Mouse (Mus musculus) liver, embryonic 13.5 days (tissue): ENCODE measurements around the gene Nlrp3. TPM values are rescaled to one million over a fixed set of nuclear protein-coding genes. Genes with fewer than 3 reads are reported as not detected.
A peak's percentile ranks its signal among the peaks of the same experiment; 100 is the strongest.

Experiments
- ATAC-seq: fragments of 200-750 bp; cut with Nextera tagmentation; 2 replicates; pipeline ENCODE4 v1.8.0; 2017; ENCODE audit warnings: low read depth, mild to moderate bottlenecking, moderate number of reproducible peaks, moderate library complexity
- DNase-seq: peaks from one replicate; pipeline ENCODE4 v3.0.0; 2022
- H3K27ac ChIP-seq: fragments of 300-500 bp; sonication (generic); 2 replicates; pipeline ENCODE4 v1.5.1; 2015; ENCODE audit warnings: moderate library complexity, mild to moderate bottlenecking, inconsistent platforms
- H3K27me3 ChIP-seq: fragments of 300-500 bp; sonication (generic); 2 replicates; pipeline ENCODE4 v1.6.1; 2015; ENCODE audit warnings: mild to moderate bottlenecking, inconsistent platforms
- H3K36me3 ChIP-seq: fragments of 300-500 bp; sonication (generic); 2 replicates; pipeline ENCODE4 v1.6.1; 2015; ENCODE audit warnings: mild to moderate bottlenecking, inconsistent platforms
- H3K4me1 ChIP-seq: fragments of 300-500 bp; sonication (generic); replicated peaks from 2 replicates; pipeline ENCODE4 v1.6.1; 2015; ENCODE audit warnings: inconsistent platforms
- H3K4me2 ChIP-seq: fragments of 300-500 bp; sonication (generic); 2 replicates; pipeline ENCODE4 v1.6.1; 2015; ENCODE audit warnings: inconsistent platforms, mild to moderate bottlenecking, moderate library complexity
- H3K4me3 ChIP-seq: fragments of 300-500 bp; sonication (generic); replicated peaks from 2 replicates; pipeline ENCODE4 v1.5.1; 2015; ENCODE audit warnings: mild to moderate bottlenecking, inconsistent platforms
- H3K9ac ChIP-seq: fragments of 300-500 bp; sonication (generic); 2 replicates; pipeline ENCODE4 v1.6.1; 2015; ENCODE audit warnings: mild to moderate bottlenecking, inconsistent platforms
- H3K9me3 ChIP-seq: fragments of 300-500 bp; sonication (generic); replicated peaks from 2 replicates; pipeline ENCODE4 v1.6.1; 2016; ENCODE audit warnings: inconsistent platforms
- WGBS: fragments of 180-500 bp; shearing (Covaris S2); methylation state at CpG from one replicate; pipeline ENCODE4 v1.1.7; 2015; ENCODE audit not compliant: insufficient replicate concordance; 5-methylcytosine and 5-hydroxymethylcytosine counted together
- polyA plus RNA-seq: library from polyadenylated mRNA; unstranded; fragments of >200 nt; fragmentation: Nextera tagmentation; extraction: Ambion mirVana; gene quantifications from 2 replicates; pipeline ENCODE4 v1.2.1, GENCODE M21; 2015

The Nlrp3 gene
- polyA plus RNA-seq, 1 experiment from 2014 or later: 0.27 TPM

GRCm38 (mm10) chr11:59514789-59515188 is 26.6 kb upstream of the Nlrp3 start:
- H3K27me3 ChIP-seq: no peaks in the 10 kb centered on the region
- H3K9me3 ChIP-seq: no peaks in the 10 kb centered on the region
- H3K9ac ChIP-seq: no peak overlapping the region
- H3K4me1 ChIP-seq: no peaks in the 10 kb centered on the region
- H3K4me2 ChIP-seq: no peak overlapping the region
- H3K4me3 ChIP-seq: no peak overlapping the region
- H3K27ac ChIP-seq: no peak overlapping the region
- DNase-seq: no peak
- no peaks in the 10 kb centered on the region for H3K36me3 ChIP-seq
- WGBS: 40% methylated on average over 3 of the region's 3 CpGs
- no peak for ATAC-seq

- 65% methylated on average over 1 of the region's 1 CpGs for WGBS
- ATAC-seq: no peak
- no peak for DNase-seq
Observed at GRCm38 (mm10) chr11:59517441-59517840, 23.9 kb upstream of the Nlrp3 start.

GRCm38 (mm10) chr11:59518226-59518625 is 23.1 kb upstream of the Nlrp3 start:
- DNase-seq: no peak
- Histone ChIP-seq H3K9ac (no peak overlapping the region), H3K9me3 (no peaks in the 10 kb centered on the region), H3K36me3 (no peaks in the 10 kb centered on the region), H3K4me2 (no peak overlapping the region), H3K4me3 (no peak overlapping the region), H3K27ac (no peak overlapping the region), H3K27me3 (no peaks in the 10 kb centered on the region), H3K4me1 (no peaks in the 10 kb centered on the region; the same call in 1 of the 2 replicates)
- WGBS: 30% methylated on average over 10 of the region's 10 CpGs
- peak; percentile 45; the same call in 1 of the 2 replicates for ATAC-seq

More at GRCm38 (mm10) chr11:59517441-59517840, 23.9 kb upstream of the Nlrp3 start:
- Histone ChIP-seq H3K27ac (no peak overlapping the region), H3K27me3 (no peaks in the 10 kb centered on the region), H3K4me1 (no peaks in the 10 kb centered on the region; the same call in 1 of the 2 replicates), H3K4me2 (no peak overlapping the region), H3K4me3 (no peak overlapping the region), H3K36me3 (no peaks in the 10 kb centered on the region), H3K9ac (no peak overlapping the region), H3K9me3 (no peaks in the 10 kb centered on the region)

- peaks cover 6% of the 10 kb centered on the region; the same call in 1 of the 2 replicates for H3K9me3 ChIP-seq
- no peak overlapping the region for H3K9ac ChIP-seq
- H3K36me3 ChIP-seq: no peaks in the 10 kb centered on the region
- H3K4me3 ChIP-seq: no peak overlapping the region
- no peak overlapping the region for H3K4me2 ChIP-seq
- no peak overlapping the region for H3K27ac ChIP-seq
- WGBS: 55% methylated on average over 6 of the region's 6 CpGs
- no peak for ATAC-seq
- no peaks in the 10 kb centered on the region for H3K27me3 ChIP-seq
- H3K4me1 ChIP-seq: no peaks in the 10 kb centered on the region; the same call in 1 of the 2 replicates
- DNase-seq: no peak
Observed at GRCm38 (mm10) chr11:59519741-59520495, 21.4 kb upstream of the Nlrp3 start.

- Histone ChIP-seq H3K4me1 (no peaks in the 10 kb centered on the region; the same call in 1 of the 2 replicates), H3K27me3 (0 out of 2 replicates have a peak, but pooled peaks cover 5% of the 10 kb centered on the region), H3K4me3 (no peak overlapping the region), H3K9me3 (peaks cover 6% of the 10 kb centered on the region; the same call in 1 of the 2 replicates), H3K4me2 (no peak overlapping the region), H3K27ac (no peak overlapping the region), H3K9ac (no peak overlapping the region), H3K36me3 (no peaks in the 10 kb centered on the region)
- ATAC-seq (no peak), DNase-seq (no peak)
- 78% methylated on average over 2 of the region's 2 CpGs for WGBS
Observed at GRCm38 (mm10) chr11:59524150-59524549, 17.2 kb upstream of the Nlrp3 start.

GRCm38 (mm10) chr11:59525237-59525636 is 16.1 kb upstream of the Nlrp3 start:
- Histone ChIP-seq H3K9me3 (peaks cover 6% of the 10 kb centered on the region; the same call in 1 of the 2 replicates), H3K27ac (no peak overlapping the region), H3K4me3 (no peak overlapping the region), H3K36me3 (no peaks in the 10 kb centered on the region), H3K9ac (no peak overlapping the region), H3K4me1 (no peaks in the 10 kb centered on the region; the same call in 1 of the 2 replicates), H3K4me2 (no peak overlapping the region), H3K27me3 (0 out of 2 replicates have a peak, but pooled peaks cover 5% of the 10 kb centered on the region)
- WGBS: 8% methylated on average over 10 of the region's 10 CpGs
- ATAC-seq: no peak
- peak; percentile 49 for DNase-seq

- no peak within 1 kb of the TSS for H3K9ac ChIP-seq
- H3K9me3 ChIP-seq: peaks cover 6% of the 10 kb centered on the region; the same call in 1 of the 2 replicates
- DNase-seq (no peak), ATAC-seq (no peak)
- no peaks in the 10 kb centered on the region for H3K4me1 ChIP-seq
- no peaks in the 10 kb centered on the region for H3K36me3 ChIP-seq
- H3K27me3 ChIP-seq: 0 out of 2 replicates have a peak, but pooled peaks cover 5% of the 10 kb centered on the region
- H3K4me2 ChIP-seq: no peak within 1 kb of the TSS
- 40% methylated on average over 8 of the region's 8 CpGs for WGBS
- no peak within 1 kb of the TSS for H3K27ac ChIP-seq
- no peak within 1 kb of the TSS for H3K4me3 ChIP-seq
Observed at GRCm38 (mm10) chr11:59526472-59527080, 14.8 kb upstream of the Nlrp3 start, which contains the start of gene Zkscan17. Gene Zkscan17 (minus strand): TSS chr11:59526751.

GRCm38 (mm10) chr11:59530221-59530620 is 11.1 kb upstream of the Nlrp3 start:
- H3K4me2 ChIP-seq: no peak overlapping the region
- 69% methylated on average over 5 of the region's 5 CpGs for WGBS
- H3K27ac ChIP-seq: no peak overlapping the region
- H3K4me1 ChIP-seq: no peaks in the 10 kb centered on the region
- DNase-seq (no peak), ATAC-seq (no peak)
- H3K4me3 ChIP-seq: no peak overlapping the region
- H3K27me3 ChIP-seq: 0 out of 2 replicates have a peak, but pooled peaks cover 5% of the 10 kb centered on the region
- H3K36me3 ChIP-seq: no peaks in the 10 kb centered on the region
- H3K9ac ChIP-seq: no peak overlapping the region
- no peaks in the 10 kb centered on the region for H3K9me3 ChIP-seq

GRCm38 (mm10) chr11:59530870-59531535 is 10.4 kb upstream of the Nlrp3 start:
- 61% methylated on average over 6 of the region's 6 CpGs for WGBS

GRCm38 (mm10) chr11:59531562-59531961 is 9.8 kb upstream of the Nlrp3 start:
- Histone ChIP-seq H3K27ac (no peak overlapping the region), H3K4me2 (no peak overlapping the region), H3K4me3 (no peak overlapping the region), H3K9ac (no peak overlapping the region), H3K27me3 (no peaks in the 10 kb centered on the region), H3K4me1 (no peaks in the 10 kb centered on the region), H3K9me3 (no peaks in the 10 kb centered on the region), H3K36me3 (no peaks in the 10 kb centered on the region)
- no peak for ATAC-seq
- DNase-seq: no peak
- WGBS: 66% methylated on average over 5 of the region's 5 CpGs

More at GRCm38 (mm10) chr11:59530870-59531535, 10.4 kb upstream of the Nlrp3 start:
- no peak for ATAC-seq
- no peak overlapping the region for H3K27ac ChIP-seq
- H3K4me1 ChIP-seq: no peaks in the 10 kb centered on the region
- no peak overlapping the region for H3K4me2 ChIP-seq
- no peaks in the 10 kb centered on the region for H3K27me3 ChIP-seq
- H3K9ac ChIP-seq: no peak overlapping the region
- H3K4me3 ChIP-seq: no peak overlapping the region
- no peak for DNase-seq
- H3K9me3 ChIP-seq: no peaks in the 10 kb centered on the region
- H3K36me3 ChIP-seq: no peaks in the 10 kb centered on the region
